Mouse (Mus musculus): ENCODE data around the gene Kifc1. TPM values are rescaled to one million over a fixed set of nuclear protein-coding genes. Genes with fewer than 3 reads are reported as not detected.

Kifc1 gene
- total and polyA plus RNA-seq, 3 experiments, result 16.0 to 41.2 (median 23.0) TPM

- peaks cover 4 to 22% of the 10 kb centered on the region in 2 experiments for H3K4me1 ChIP-seq (ENCODE audit: control insufficient read depth in 1 of 2, insufficient read depth in 2 of 2)
- H3K27me3 ChIP-seq (replicated peaks), result no peaks in the 10 kb centered on the region
- dilution Hi-C loops (cut with MboI; ENCODE audit: extremely low pct_ligation_motif_present, extremely low pct_unique_long_range_greater_than_20kb, low sequenced_read_pairs), result no loop called here
- in situ Hi-C loops (cut with MboI; ENCODE audit: low pct_ligation_motif_present, low pct_unique_long_range_greater_than_20kb, low sequenced_read_pairs), result no loop called here
- H3K36me3 ChIP-seq (replicated peaks in 1 of 2; ENCODE audit: control insufficient read depth in 1 of 2, insufficient read depth in 1 of 2, low read length in 1 of 2), result peaks cover 46 to 72% of the 10 kb centered on the region in 2 experiments
- peak within 1 kb of the TSS; percentile 65 to 77 (median 75) for H3K4me3 ChIP-seq (replicated peaks in 1 of 3; ENCODE audit: low read depth in 2 of 3, low read length in 2 of 3, poor library complexity in 1 of 3)
- peak within 1 kb of the TSS; percentile 74 for H3K27ac ChIP-seq (ENCODE audit: insufficient read depth, low read depth)
- H3K4me2 ChIP-seq (ENCODE audit: insufficient read depth, low read depth, poor library complexity, severe bottlenecking), result peak within 1 kb of the TSS; percentile 79
- no peaks in the 10 kb centered on the region for H3K9me3 ChIP-seq (replicated peaks; ENCODE audit: low read length)
- peak within 1 kb of the TSS; percentile 85 for H3K9ac ChIP-seq (ENCODE audit: insufficient read depth, low read depth)
- peak; percentile 89 for DNase-seq (ENCODE audit: extremely low read depth)
- H3K79me2 ChIP-seq (replicated peaks; ENCODE audit: control insufficient read depth, extremely low read depth, insufficient read depth, poor library complexity, severe bottlenecking), result 0 out of 2 replicates have a peak, but pooled peaks cover 2% of the 10 kb centered on the region
- TF ChIP-seq EP300 (IDR thresholded peaks at IDR 0.05; ENCODE audit: low read length) (no peak), UBTF (IDR thresholded peaks at IDR 0.05; ENCODE audit: low read depth, low read length) (peak; percentile 76), RCOR1 (conservative IDR thresholded peaks at IDR 0.05; ENCODE audit: low read depth, low read length) (peak; percentile 67; the same call in 1 of the 2 replicates), MXI1 (IDR thresholded peaks at IDR 0.05; ENCODE audit: low read depth, low read length) (peak; percentile 79; the same call in 1 of the 2 replicates), SMC3 (IDR thresholded peaks at IDR 0.05; ENCODE audit: low read depth, low read length) (no peak), MYC (IDR thresholded peaks at IDR 0.05; ENCODE audit: low read depth, low read length) (no peak), TCF12 (IDR thresholded peaks at IDR 0.05; ENCODE audit: low read depth, low read length) (peak; percentile 100), MEF2A (IDR thresholded peaks at IDR 0.05; ENCODE audit: borderline replicate concordance, low read depth, low read length) (peak; percentile 73), ETS1 (conservative IDR thresholded peaks at IDR 0.05; ENCODE audit: low read depth, low read length) (no peak), CTCF (conservative IDR thresholded peaks at IDR 0.05 in 1 of 2, IDR thresholded peaks at IDR 0.05 in 1 of 2; ENCODE audit: low read depth in 2 of 2, low read length in 2 of 2) (peak in 1 of 2 experiments; percentile 15; a peak in 1 of 4 replicates), NELFE (IDR thresholded peaks at IDR 0.05; ENCODE audit: low read depth, low read length) (peak; percentile 16; the same call in 1 of the 2 replicates), KAT2A (IDR thresholded peaks at IDR 0.05; ENCODE audit: insufficient replicate concordance, low read length) (peak; percentile 89; the same call in 1 of the 2 replicates), MAFK (IDR thresholded peaks at IDR 0.05; ENCODE audit: insufficient replicate concordance, low read length) (no peak), BHLHE40 (IDR thresholded peaks at IDR 0.05; ENCODE audit: low read depth, low read length) (peak; percentile 47; the same call in 1 of the 2 replicates), RAD21 (IDR thresholded peaks at IDR 0.05; ENCODE audit: low read depth, low read length) (no peak), NRF1 (IDR thresholded peaks at IDR 0.05; ENCODE audit: low read depth, low read length) (0 out of 2 replicates have a peak, but pooled peaks have one; percentile 20), ZNF384 (IDR thresholded peaks at IDR 0.05; ENCODE audit: low read depth, low read length) (no peak), POLR2A (IDR thresholded peaks at IDR 0.05; ENCODE audit: low read depth, low read length) (peak; percentile 72), SIN3A (IDR thresholded peaks at IDR 0.05; ENCODE audit: low read length) (peak; percentile 90), PAX5 (IDR thresholded peaks at IDR 0.05; ENCODE audit: low read length) (no peak), ZKSCAN1 (IDR thresholded peaks at IDR 0.05; ENCODE audit: borderline replicate concordance, low read depth, low read length) (no peak), E2F4 (IDR thresholded peaks at IDR 0.05; ENCODE audit: insufficient replicate concordance, low read depth, low read length) (no peak), CHD1 (IDR thresholded peaks at IDR 0.05; ENCODE audit: low read depth, low read length) (no peak), HCFC1 (IDR thresholded peaks at IDR 0.05; ENCODE audit: low read depth, low read length) (peak; percentile 92), POLR2AphosphoS2 (IDR thresholded peaks at IDR 0.05; ENCODE audit: low read depth, low read length) (peak; percentile 97), GABPA (IDR thresholded peaks at IDR 0.05; ENCODE audit: insufficient replicate concordance, low read depth, low read length) (peak; percentile 35; the same call in 1 of the 2 replicates), ZC3H11A (IDR thresholded peaks at IDR 0.05; ENCODE audit: low read depth, low read length) (no peak), IRF4 (IDR thresholded peaks at IDR 0.05; ENCODE audit: low read depth, low read length) (peak; percentile 81), JUN (IDR thresholded peaks at IDR 0.05; ENCODE audit: insufficient read depth, low read depth, low read length) (no peak), ELF1 (IDR thresholded peaks at IDR 0.05; ENCODE audit: low read depth, low read length) (peak; percentile 85), MAX (IDR thresholded peaks at IDR 0.05; ENCODE audit: low read length) (peak; percentile 57; the same call in 1 of the 2 replicates), CHD2 (IDR thresholded peaks at IDR 0.05; ENCODE audit: low read length) (no peak; the same call in 1 of the 2 replicates), JUND (conservative IDR thresholded peaks at IDR 0.05; ENCODE audit: low read depth, low read length) (no peak), MAZ (IDR thresholded peaks at IDR 0.05; ENCODE audit: low read depth, low read length) (peak; percentile 100), TBP (conservative IDR thresholded peaks at IDR 0.05; ENCODE audit: low read depth, low read length) (peak; percentile 95), USF2 (conservative IDR thresholded peaks at IDR 0.05; ENCODE audit: low read depth, low read length) (no peak), USF1 (IDR thresholded peaks at IDR 0.05; ENCODE audit: low read depth, low read length) (no peak; the same call in 1 of the 2 replicates)
Observed at GRCm38 (mm10) chr17:33929371-33930279, 39.2 kb upstream of the Kifc1 start, which contains the start of gene Rgl2. Gene Rgl2, plus strand, starts transcription at chr17:33929543.
